Mouse (Mus musculus) CD4-positive, CD25-positive, alpha-beta regulatory T cell, adult 9 weeks (primary cell): ENCODE data around the gene Ppif. TPM values are rescaled to one million over a fixed set of nuclear protein-coding genes. Genes with fewer than 3 reads are reported as not detected.

Experiments used
- polyA plus RNA-seq: library from polyadenylated mRNA; unstranded; fragments of 100-300 nt; shearing (Covaris generic); gene quantifications from one replicate; pipeline ENCODE4 v1.2.1, GENCODE M21; 2017

Gene Ppif
- 13.1 TPM for polyA plus RNA-seq

GRCm38 (mm10) chr14:25693888-25694568, at the start of gene Ppif:
Gene Ppif, plus strand, starts transcription at chr14:25694154.

Other genes starting within 250 kb of the Ppif start
- gene Zmiz1, start 235.0 kb upstream of the Ppif start, polyA plus RNA-seq = 16.4 TPM
- 0.41 TPM for gene Zcchc24, start 74.9 kb downstream of the Ppif start, polyA plus RNA-seq
- 70.4 TPM for gene Anxa11, start 148.0 kb downstream of the Ppif start, polyA plus RNA-seq
- gene Plac9a, start 208.9 kb downstream of the Ppif start, polyA plus RNA-seq = not detected
- 12.0 TPM for gene Tmem254a, start 233.5 kb downstream of the Ppif start, polyA plus RNA-seq
- gene Cphx1, start 244.2 kb downstream of the Ppif start, polyA plus RNA-seq = not detected